Mouse (Mus musculus) common myeloid progenitor, adult 5-6 weeks (primary cell): ENCODE measurements around the gene Gpr137b. TPM values are rescaled to one million over a fixed set of nuclear protein-coding genes. Genes with fewer than 3 reads are reported as not detected.
"Not testable (repeated sequence)": the region's sequence is repeated elsewhere in the genome, so short reads cannot be mapped to it uniquely, and the experiment has no call there.

ENCODE experiments used
- ATAC-seq: replicated peaks from 2 replicates; pipeline ENCODE4 v1.8.0; 2016; ENCODE audit warnings: low read depth, mild to moderate bottlenecking, moderate TSS enrichment, inconsistent platforms; ENCODE audit not compliant: poor library complexity, severe bottlenecking
- total RNA-seq: library from RNA; stranded (forward); fragments of 200-1000, 187-1606 nt; gene quantifications from 2 replicates; pipeline ENCODE4 v1.2.3, GENCODE M21; 2017

Gpr137b gene
- total RNA-seq: 0.39 and 0.73 TPM in 2 replicates

DNA sequence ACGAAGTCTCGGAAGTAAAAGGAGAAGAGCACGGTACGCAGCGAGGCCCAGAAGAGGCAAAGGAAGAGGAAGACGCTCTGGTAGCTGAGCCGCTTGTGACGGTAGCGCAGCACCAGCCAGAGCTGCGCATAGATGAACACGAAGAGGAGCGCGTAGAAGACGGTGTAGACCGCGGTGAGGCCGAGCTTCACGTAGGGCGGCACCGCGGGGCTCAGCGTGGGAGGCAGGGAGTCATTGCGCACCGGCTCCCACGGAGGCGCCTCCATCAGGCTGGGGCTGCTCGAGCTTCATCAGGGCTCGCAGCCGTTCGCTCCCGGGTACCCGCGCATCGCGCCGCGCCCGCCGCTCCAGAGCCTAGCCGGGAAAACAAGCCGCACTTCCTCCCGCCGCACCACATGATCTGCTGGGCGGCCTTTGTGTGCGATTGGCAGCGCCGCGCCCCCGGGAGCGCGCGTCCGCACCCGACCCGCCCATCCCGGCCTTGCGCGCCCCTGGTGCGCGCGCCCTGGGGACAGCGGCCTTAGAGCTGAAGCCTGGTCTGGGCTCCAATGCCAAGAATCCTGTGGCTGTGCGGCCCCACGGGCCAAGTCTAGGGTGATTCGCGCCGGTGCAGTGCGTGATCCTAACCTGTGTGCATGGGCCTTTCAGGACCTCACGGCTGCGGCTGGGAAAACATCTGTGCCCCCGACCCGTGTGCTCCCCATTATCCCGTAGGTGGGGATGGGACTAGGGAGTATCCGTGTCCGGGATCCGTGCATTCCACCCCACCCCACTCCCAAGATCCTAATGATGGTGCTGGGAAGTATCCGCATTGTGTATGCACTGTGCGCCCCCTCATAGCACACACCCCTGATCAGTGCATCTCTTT is at the start of gene Gpr137b:
Gene Gpr137b (minus strand): TSS at position 787 of the 868 bp plus-strand sequence.
- peak; percentile 69 for ATAC-seq

DNA sequence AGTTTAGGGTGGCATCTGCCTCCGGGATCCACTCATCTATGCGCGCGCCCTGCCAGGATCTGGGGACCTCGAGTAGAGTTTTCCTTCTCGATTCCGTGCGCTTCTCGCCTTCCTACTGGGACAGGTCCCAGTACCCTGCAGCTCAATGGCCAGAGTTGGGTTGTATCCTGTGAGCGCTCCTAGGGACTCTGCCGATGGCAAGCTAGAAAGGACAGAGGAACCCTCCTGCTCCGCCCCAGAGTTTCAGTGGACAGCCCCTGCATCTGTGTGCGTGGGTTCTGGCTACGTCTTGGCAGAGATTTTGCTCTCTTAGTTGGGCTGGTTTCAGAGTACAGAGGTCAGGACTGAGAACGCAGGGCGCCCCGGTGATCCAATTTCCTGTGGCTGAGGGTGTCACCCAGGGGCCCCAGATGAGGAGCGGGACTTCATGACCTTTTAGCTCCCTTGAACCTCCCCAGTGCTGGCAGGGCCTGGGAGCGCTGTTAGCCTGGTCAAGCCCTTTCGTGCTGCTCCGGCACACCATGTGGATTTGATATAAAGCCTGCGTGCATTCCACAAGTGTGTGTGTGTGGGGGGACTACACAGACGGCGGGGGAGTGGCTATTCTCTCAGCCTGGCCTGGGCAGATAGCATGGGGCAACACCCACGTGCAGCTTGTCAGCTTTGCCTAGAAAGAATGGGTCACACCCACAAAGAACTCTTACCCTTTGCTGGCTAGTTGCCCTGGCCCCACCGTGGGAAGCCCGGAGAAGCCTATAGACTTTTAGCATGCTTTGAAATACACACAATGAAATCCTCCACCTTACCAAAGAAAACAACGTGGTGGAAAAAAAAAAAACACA is 44.5 kb upstream of the Gpr137b start:
- peak; percentile 80 for ATAC-seq

DNA sequence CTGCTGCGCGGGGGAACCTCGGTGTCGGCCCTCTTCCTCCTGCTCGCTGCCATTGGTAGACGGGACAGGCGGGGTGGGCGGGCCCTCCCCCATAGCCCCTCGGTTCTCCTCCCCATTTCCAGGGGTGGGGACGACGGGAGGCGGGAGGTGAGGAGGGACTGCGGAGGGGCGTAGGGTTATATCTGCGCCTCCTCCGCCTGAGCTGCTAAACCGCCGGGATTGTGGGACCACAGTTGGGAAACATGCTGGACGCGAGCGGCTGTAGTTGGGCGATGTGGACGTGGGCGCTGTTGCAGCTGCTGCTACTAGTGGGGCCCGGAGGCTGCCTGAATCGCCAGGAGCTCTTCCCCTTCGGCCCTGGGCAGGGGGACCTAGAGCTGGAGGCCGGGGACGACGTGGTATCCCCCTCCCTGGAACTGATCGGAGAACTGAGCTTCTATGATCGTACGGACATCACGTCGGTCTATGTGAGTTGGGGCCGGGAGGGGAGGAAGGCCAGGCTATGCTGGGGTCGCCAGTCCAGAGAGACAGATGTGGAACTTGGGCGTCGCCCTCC is 43.7 kb upstream of the Gpr137b start, which contains the start of gene Nid1:
Gene Nid1 (plus strand): TSS at position 92 of the 556 bp plus-strand sequence.
- ATAC-seq: not testable (repeated sequence)

DNA sequence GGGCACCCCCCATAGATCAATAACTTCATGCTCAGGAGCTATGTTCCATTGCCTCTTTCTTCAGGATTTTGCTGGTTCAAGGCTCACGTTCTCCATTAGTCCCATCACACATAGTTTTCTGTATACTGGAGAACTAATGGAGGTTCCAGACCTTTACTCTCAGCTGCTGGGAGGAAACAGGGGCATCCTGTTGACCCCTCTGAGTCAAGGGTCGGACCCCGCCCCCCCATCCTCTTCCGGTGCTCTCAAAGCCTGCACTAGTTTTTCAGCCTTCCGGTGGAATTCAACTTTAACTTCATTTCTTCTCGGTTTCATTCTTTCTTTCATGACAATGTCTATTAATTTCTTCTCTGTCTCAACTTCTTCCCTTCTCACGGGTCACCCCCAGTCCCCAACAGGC is 42.3 kb upstream of the Gpr137b start:
- ATAC-seq: not testable (repeated sequence)

DNA sequence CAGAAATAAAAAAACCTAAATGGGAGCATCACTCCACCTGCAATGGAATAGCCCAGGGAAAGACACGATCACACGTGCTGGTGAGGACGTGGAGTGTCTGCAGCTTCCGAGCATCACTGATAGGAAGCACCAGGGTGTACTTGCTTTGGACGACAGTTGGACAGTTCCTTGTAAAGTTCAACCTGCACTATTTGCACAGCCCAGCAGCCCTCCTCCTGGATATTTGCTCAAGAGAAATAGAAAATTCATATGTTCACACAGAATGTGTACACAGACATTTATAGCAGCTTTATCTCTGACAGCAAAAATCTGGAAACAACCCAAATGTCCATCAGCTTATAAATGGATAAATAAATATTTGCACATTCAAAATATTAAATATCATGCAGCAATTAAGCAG is 29.5 kb upstream of the Gpr137b start:
- not testable (repeated sequence) for ATAC-seq

DNA sequence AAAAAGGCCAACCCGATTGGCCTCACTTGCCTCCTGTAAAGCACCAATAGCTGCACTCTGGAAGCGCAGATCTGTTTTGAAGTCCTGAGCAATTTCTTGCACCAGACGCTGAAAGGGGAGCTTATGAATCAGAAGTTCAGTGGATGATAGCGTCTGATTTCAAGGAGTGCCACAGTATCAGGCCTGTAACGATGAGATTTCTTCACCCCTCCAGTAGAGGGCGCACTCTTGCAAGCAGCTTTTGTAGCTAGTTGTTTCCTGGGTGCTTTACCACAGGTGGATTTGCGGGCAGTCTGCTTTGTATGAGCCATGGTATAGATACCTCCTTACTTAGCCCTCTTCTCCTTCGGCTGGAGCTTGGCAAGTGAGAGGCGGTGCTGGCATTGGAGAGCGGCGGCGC is 25.0 kb upstream of the Gpr137b start:
- ATAC-seq: not testable (repeated sequence)

DNA sequence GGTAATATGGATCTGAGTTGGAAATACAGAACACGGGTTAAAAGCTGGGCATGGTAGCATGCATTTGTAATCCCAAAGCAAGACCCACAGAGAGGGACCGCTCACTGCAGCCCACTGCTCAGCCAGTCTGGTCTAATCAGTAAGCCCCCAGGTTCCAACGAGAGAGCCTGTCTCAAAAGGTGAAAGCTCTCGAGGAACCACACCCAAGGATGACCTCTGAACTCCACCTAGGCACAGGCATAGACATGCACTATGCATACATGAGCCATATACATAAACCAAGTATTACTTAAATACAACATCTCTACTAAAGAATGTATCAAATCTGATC is 22.2 kb upstream of the Gpr137b start:
- ATAC-seq: not testable (repeated sequence)

DNA sequence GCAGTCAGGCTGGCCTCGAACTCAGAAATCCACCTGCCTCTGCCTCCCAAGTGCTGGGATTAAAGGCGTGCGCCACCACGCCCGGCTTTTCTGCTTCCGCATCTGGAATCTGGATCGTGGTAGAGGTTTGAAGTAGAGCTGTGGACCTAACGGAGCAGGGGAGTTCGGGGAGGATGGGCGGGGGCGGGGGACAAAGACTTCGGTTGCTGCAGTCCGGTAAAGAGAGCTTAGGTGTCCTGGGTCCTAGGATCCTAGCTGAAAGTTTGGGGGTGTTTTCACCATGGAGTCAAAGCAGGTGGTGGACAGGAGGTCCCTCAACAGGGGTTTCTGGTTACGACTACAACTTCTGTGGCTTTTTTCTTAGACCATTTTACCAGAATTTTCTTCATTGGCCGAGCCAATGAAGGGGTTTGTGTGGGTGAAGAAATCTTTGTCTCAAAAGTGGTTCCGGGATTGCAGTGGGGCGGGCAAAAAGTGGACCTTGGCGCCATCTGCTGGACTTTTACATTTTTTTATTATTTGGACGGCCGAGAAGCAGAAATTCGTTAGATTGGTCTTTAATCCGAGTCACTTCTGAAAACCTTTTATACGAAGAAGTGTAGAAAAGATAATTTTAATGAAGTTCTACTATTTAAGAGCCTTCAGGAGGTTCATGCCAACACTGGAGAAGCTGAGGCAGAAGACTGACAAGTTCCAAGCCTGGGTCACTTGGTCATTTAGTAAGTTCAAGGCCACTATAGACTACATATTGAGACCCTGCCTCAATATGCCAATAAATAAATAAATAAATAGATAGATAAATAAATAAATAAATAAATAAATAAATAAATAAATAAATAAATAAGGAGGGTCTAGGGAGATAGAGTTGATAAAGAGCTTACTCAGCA is 21.5 kb upstream of the Gpr137b start:
- peak; percentile 87 for ATAC-seq

DNA sequence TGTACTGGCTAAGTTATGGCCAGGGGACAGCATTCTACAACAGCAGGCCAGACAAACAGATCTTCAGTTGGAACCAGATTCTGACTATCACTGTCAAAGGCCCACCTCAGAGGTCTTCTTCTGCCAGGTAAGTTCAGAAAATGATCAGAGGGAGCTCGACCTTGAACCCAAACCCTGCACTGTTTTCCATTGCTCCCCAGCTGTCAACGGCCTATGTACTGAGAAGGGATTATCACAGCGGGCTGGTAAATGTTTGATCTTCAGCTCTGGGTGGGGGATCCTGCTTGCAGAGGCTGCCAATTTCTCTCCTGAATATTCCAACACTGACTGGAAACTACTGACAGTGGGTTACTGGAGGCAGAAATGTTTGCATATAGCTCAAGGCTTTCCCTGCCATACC is 20.4 kb upstream of the Gpr137b start:
- ATAC-seq: no peak

DNA sequence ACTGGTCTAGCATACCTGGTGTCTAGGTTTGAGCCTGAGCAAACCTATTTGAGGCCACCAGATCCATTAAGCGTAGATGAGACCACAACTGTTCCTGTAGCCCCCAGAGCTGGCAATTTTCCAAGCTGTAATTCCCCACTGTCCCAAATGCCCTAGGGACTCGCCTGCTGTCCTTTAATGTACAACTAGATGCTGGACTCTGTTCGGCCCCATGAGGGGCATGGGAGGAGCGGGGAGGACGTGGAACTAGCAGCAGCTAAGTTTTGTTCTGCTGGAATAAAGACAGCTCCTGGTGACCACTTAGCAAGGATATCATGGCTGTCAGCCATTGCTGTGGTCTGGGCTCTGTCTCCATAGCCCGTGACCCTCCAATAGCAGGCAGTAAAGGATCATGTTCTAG is 11.7 kb upstream of the Gpr137b start:
- ATAC-seq: not testable (repeated sequence)

DNA sequence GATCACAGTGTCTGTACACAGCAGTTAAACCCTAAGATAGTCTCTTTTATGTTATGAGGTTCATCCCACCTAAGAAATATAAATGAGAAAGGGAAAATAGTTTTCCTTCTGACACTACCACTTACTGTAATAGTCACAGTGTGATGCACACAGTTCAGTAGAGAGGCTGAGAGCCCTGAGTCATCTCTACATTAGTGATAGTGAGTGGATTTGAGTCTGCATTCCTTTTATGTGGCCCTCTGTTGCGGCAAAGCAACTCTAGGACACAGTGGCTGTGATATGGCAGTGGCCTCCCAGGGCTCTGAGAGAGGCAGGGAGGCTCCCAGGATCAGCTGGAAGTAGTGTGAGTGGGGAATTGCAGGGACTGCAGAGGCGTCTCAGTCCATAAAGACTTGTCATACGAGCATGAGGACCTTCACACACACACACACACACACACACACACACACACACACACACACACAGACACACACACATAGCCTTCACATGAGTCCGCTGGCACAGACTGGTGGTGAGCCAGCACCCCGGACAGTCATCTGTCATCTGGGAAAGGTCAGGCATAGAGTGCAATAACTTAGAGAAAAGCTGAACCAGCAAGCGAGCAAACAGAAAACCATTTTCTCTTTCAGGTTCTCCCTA is 10.8 kb upstream of the Gpr137b start:
- not testable (repeated sequence) for ATAC-seq

DNA sequence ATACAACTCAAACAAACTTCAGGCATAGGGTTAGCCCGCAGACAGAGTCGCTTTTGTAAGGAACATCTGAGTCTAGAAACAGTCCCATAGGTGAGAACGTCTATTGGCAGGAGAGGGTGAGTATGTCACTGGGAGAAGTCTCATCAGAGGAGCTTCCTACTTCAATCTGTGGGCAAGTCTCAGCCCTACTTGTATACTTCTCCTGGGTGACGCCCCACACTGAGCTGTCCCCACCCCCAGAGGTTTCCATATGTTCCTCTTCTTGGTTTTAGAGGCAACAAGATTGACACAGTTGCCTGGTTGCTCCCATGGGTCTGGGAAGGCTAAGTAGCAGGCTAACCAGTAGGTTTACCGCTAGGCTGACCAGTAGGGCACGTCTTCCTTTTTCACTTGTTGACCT is 10.0 kb upstream of the Gpr137b start:
- 0 out of 2 replicates have a peak, but pooled peaks have one; percentile 26 for ATAC-seq

DNA sequence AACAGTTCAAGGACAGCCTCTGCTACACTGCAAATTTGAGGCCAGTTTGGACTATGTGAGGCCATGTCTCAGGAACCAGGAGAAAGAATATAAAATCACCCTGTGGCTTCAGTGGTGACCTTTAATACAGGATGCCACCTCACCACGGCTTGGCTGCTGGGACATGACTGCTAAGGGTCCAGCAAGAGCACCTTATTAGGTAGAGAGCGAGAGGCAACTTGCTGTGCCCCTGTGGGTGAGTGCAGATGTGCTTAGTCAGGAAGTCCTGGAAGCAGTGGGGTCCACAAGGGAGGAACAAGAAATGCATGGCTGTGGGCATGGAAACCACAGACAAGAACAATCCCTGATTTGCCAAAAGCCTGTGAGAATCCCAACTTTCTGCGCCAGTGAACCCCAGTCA is 9.6 kb upstream of the Gpr137b start:
- ATAC-seq: not testable (repeated sequence)

DNA sequence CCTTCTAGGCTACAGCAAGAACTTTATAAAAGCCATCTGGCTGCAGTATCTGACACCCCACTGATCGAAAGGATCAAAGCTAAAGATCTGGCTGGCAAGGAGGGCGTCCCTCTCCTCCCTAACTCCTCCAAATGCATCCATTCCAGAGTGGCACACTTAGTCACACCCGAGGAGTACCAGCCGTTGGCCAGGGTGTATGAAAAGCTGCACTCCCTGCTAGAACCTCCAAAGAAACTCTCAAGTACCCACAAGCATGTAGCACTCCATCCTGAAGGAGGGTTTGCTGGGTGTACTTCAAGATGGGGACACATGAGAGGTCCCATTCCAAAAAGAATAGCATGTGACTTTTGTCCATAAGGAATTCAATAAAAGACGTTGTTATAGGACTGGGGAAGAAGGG is 9.0 kb upstream of the Gpr137b start:
- not testable (repeated sequence) for ATAC-seq

DNA sequence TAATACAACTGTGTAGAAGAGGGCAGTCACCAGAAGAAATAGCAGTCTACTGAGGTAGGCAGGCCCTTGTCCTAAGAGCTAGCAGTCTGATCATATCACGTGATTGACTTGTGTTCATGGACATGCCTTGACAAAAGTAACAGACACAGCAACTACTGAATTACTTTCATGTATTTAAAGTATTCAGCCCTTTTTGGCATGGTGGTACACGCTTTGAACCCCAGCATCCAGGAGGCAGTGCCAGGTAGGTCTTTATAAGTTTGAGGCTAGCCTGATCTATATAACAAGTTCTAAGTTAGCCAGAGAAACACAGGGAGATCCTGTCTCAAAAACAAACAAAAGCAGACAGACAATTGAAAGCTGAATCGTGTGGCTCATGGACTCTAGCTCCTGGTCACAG is 7.0 kb upstream of the Gpr137b start:
- not testable (repeated sequence) for ATAC-seq

DNA sequence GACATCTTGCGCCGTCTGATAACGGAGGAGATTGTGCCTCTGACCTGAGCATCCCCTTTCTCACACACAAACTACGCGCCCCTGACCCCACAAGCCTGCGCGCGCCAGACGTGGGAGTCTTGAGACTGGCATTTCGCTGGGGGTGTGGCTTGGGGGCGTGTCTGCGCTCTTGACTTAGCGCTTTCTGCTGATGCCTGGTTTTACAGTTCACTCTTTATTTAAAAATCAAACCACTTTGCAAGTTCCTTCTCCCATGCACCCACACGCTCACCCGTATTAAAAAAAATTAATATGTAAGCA is 232 bp upstream of the Gpr137b start:
- peak; percentile 70 for ATAC-seq

DNA sequence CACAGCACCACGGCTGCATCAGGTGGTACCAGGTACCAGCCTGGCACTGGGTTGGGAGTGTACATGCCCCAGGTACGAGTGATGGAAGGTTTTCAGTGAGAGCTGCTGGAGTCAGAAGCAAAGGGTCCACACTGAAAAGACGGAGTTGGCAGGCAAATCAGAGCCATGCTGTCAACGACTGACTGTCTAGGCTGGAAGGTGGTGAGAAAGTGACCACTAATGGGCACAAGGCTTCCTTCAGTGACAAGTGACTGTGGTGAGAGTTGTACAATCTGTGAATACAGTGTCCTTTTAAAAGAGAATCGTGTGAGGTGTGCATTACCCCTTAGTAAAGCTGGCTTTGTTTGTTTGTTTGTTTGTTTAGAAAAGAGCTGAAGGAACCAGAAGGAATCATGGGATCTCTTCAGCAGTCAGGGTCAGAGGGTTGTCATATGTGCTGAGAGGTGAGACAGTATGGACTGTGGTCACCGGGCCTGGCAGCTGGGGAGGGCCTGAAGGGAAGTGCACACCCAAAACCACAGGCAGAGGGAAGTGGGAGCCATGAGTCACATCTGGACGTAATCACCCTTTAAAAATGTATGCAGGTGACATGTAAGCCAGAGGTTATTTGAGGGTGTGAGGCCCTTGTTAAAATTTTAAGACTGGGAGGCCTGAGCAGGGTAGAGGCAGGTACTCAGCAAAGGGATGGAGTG is 15.5 kb downstream of the Gpr137b start:
- peak; percentile 95 for ATAC-seq

DNA sequence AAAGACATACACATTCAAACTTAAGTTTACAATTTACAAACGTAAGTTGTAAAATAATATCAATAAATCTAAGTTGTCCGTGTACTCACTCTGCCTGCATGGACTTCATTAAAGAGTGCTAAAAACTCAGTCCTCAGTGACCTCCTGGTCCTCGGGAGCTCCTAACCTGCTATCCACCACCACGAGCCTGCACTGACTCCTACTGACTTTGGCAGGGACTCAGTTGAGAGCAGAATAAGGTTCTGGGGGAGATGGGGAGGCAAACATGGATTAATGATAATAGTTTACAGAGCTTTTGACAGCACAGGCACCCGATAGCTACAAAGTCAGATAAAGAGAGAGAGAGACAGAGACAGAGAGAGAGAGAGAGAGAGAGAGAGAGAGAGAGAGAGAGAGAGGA is 16.6 kb downstream of the Gpr137b start:
- ATAC-seq: no peak

DNA sequence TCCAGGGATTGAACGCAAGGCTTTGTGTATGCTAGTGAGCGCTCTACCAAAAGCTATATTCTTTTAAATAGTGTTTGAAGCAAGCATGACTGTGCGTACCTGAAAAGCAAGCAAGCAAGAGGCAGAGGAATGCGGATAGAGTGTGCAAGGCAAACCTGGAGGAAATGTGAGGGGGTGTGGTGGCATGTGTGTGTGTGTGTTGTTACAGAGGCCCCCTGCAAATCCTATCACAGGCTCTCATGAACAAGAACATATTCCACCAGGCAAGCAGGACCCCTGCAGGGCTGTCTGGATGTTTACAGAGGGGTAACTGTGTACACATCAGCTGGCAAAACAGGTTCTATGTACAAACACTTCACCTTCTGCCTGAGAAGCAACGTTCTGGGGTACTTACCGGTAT is 19.8 kb downstream of the Gpr137b start:
- not testable (repeated sequence) for ATAC-seq
